Mouse (Mus musculus): ENCODE measurements around the gene Med24.

DNA sequence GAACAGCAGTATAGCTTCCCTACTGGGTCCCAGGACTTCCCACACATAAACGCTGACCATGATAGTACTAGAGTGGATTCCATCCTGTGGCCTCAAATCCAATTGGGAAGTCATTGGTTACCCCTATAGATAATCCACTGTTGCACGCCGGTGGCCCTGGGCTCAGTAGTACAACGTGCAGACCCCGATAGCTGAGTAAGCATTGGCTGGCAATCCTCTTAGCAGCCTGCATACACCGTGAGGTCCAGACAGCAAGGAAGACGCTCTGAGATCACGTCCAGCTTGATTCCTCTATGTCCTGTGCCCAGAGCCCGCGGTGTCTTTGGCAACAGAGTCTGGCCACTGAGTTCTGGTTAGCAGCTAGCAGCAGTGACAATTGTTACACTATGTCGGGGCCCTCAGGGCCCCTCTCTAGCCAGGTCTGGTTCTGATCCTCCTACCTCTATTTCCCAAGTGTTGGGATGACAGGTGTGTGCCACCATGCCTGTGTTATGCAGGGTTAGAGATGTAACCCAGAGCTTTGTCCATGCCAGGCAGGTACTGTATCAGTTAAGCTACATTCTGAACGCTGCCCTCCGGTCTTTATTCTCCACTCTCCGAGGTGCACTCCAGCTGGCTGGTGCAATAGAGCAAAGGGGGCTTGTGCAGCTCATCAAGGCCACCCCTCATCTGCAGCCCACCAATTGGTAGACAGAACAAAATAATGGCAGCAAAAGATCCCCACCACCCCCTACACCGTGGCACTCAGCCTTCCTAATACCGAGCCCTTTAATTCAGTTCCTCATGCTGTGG is 30.2 kb downstream of the Med24 start:
- TF ChIP-seq GATA1 (IDR thresholded peaks at IDR 0.05; ENCODE audit: borderline replicate concordance, low read length) = no peak
- no peak for TF ChIP-seq FLI1 (IDR thresholded peaks at IDR 0.05; ENCODE audit: low read length)

Measured in megakaryocyte, embryonic 14.5 days (primary cell).